Mouse (Mus musculus): ENCODE measurements around the gene Mgme1. TPM values are rescaled to one million over a fixed set of nuclear protein-coding genes. Genes with fewer than 3 reads are reported as not detected.

Gene Mgme1
- total RNA-seq, 2 experiments from 2014 or later: 3.2 to 4.2 TPM

DNA sequence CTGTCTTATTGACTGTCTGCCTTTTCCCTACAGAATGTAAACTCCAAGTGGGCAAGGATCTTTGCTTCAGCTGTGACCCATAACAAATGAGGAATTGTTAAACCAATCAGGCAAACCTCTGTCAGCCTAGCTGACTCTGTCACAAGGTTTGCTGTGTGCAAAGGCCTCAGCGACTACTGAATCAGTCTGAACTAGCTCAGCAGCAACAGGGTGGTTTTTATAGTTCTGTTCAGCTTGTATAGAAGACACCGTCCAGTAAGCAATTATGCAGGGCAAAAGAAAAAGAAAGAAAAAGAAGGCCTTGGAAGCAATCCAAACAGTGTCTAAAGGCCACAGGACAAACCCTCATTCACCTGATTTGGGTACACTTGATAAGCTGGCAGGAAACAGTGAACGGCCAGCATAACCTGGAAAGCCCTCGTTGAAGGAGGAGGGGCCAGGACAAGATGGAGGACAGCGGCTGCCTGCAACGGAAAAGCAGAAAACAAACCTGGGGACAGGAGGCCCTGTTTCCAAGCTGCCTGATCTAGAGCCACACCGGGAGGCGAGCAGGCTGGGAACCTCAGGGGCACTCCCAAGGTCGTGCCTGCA lies 24.8 kb downstream of the Mgme1 start:
- no peak for ATAC-seq (replicated peaks; ENCODE audit: low FRiP score, poor library complexity, severe bottlenecking)

DNA sequence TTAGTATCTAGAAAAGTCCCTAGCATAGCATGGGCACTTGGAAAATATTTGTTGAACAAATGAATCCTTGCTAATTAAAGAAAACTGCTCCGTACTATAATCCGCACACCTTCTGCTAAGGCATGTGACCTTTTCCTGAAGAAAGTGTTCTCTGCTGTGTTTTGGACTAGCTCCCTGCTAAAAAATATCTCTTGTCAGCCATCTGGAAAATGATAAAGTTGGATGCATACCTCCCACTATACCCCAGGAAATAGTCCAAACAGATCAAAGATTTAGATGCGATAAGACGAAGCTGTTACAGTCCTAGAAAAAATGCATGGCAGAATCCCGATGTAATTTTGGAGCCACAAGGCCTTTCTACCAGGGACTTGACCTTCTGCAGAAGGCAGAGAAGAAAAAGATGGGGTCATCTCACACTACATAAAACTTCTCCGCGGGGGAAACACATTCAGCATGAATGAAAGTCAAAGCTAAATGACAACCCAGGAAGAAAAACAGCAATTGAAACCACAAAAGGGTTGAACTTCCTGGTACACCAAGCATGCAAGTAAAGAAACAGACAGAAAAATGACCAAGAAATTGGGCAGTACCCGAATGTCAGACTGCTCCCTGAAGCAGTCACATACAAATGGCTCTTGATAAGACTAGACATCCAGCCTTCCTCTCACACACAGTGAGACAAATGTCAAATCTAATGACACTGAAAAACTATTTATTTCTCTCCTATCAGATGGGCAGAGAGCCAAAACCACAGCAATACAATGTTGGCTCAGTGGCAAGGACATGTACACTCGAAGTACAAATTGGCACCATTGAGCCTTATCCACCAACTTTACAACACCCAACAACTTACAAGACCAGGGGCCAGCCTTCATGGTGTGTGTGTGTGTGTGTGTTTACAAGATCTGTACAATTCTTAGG lies 29.5 kb downstream of the Mgme1 start:
- no peak for ATAC-seq (replicated peaks; ENCODE audit: low FRiP score, poor library complexity, severe bottlenecking)

DNA sequence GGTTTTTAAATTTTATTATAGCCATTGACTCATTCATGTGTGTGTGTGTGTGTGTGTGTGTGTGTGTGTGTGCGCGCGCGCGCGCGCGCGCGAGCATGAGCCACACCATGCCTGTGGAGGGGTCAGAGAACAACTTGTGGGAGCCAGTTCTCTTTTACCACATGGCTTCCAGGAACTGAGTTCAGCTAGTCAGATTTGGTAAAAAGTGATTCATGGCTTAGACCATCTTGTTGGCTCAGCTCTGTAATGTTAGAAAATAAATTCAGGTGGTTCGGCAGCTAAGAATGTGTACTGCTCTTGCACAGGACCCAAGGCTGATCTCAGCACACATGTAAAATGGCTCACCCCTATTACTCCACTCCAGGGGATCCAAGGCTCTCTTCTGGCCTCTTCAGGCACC lies 30.6 kb downstream of the Mgme1 start:
- no peak for ATAC-seq (replicated peaks; ENCODE audit: low FRiP score, poor library complexity, severe bottlenecking)

GRCm38 (mm10) chr2:144305721-144306294 lies 35.3 kb downstream of the Mgme1 start:
- no peak for ATAC-seq (replicated peaks; ENCODE audit: low FRiP score, poor library complexity, severe bottlenecking)

- ATAC-seq (replicated peaks; ENCODE audit: low FRiP score, poor library complexity, severe bottlenecking): no peak
Measured at GRCm38 (mm10) chr2:144308561-144308960, 38.1 kb downstream of the Mgme1 start.

DNA sequence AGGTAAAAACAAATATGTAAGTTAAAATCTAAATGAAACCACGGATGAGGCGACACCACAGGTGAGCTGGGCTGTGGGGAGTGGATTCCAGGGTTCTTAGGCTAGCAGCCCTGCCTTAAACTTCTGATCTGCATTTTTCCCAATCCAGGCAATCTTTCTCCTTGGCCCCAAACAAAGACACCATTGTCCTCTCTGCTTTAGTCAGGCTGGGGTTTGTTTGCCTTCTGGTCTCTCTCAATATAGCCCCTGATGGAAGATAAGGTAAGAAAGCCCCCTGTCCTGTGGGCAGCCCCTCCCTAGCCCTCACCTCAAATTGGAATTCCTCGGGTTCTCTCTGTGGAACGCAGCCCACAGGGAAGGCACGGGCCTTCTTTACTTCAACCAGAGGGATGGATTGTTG lies 39.8 kb downstream of the Mgme1 start:
- no peak for ATAC-seq (replicated peaks; ENCODE audit: low FRiP score, poor library complexity, severe bottlenecking)

DNA sequence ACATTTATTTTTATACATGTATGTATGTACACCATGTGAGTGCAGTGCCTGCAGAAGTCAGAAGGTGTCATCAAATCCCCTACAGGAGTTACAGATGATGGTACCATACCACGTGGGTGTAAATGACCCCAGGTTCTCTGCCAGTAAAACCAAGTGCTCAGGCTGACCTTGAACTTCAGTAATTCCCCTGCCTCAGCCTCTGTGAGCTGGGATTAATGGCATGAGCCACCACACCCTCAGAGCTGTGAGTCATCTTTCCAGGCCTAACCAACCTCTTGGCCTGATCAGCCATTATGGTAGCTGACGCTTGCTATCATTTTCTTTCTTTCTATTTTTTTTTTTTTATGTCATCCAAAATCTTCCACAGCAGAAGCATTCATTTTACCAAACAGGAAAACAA lies 40.9 kb downstream of the Mgme1 start:
- ATAC-seq (replicated peaks; ENCODE audit: low FRiP score, poor library complexity, severe bottlenecking): no peak

DNA sequence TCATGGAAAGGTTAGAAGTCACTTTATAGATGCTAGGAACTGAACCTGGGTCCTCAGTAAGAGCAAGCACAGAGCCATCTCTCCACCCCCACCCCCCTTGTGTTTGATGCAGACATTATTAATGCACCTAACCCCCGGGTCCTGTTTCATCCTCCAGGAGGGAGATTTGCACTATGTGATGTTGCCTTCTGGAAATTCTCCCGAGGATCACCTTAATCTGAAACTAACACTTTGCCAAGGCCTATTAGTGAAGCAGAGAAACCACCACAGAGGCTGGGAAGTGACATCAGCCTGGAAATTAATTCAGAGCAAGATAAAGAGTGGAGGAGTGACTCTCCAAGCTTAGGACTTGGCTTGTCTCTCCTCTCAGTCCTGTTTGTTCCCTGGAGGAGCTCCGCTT lies 53.8 kb downstream of the Mgme1 start:
- no peak for ATAC-seq (replicated peaks; ENCODE audit: low FRiP score, poor library complexity, severe bottlenecking)

- ATAC-seq (replicated peaks; ENCODE audit: low FRiP score, poor library complexity, severe bottlenecking): no peak
Measured at GRCm38 (mm10) chr2:144329451-144329850, 59.0 kb downstream of the Mgme1 start.

DNA sequence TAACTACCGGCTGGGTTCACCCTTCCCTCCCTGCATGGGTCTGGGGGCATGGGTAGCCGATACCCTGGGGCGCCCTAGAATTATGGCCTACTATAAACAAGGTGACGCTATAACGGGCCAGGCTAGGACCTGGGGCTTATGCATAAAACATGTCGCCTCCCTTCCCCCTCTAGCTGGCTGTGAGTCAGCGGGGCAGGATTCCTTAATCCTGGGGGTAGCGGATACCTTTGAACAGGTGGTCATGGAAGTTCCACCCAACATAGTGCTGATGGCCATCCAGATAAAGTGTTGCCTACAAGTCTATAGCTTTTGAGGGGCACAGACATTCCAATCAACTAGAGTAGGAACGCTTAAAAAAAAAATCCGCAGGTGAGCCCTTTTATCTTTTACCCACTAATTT lies 59.5 kb downstream of the Mgme1 start:
- no peak for ATAC-seq (replicated peaks; ENCODE audit: low FRiP score, poor library complexity, severe bottlenecking)

GRCm38 (mm10) chr2:144330352-144330959 lies 60.0 kb downstream of the Mgme1 start:
- ATAC-seq (replicated peaks; ENCODE audit: low FRiP score, poor library complexity, severe bottlenecking): no peak

Other genes starting within 250 kb of the Mgme1 start
- not detected in 2 replicates for gene Banf2, start 237.6 kb upstream of the Mgme1 start, total RNA-seq (2015; ENCODE audit: low replicate concordance)
- gene Banf2, start 237.6 kb upstream of the Mgme1 start, total RNA-seq (2017; ENCODE audit: low replicate concordance): not detected in 2 replicates
- 93.7 and 130 TPM in 2 replicates for gene Snx5, start 243 bp downstream of the Mgme1 start, total RNA-seq (2015; ENCODE audit: low replicate concordance)
- gene Snx5, start 243 bp downstream of the Mgme1 start, total RNA-seq (2017; ENCODE audit: low replicate concordance): 86.1 and 115 TPM in 2 replicates
- gene Ovol2, start 61.5 kb downstream of the Mgme1 start, total RNA-seq (2015; ENCODE audit: low replicate concordance): not detected in 2 replicates
- not detected in 2 replicates for gene Ovol2, start 61.5 kb downstream of the Mgme1 start, total RNA-seq (2017; ENCODE audit: low replicate concordance)
- gene Kat14, start 98.3 kb downstream of the Mgme1 start, total RNA-seq (2015; ENCODE audit: low replicate concordance): 10.5 and 16.6 TPM in 2 replicates
- gene Kat14, start 98.3 kb downstream of the Mgme1 start, total RNA-seq (2017; ENCODE audit: low replicate concordance): 11.7 and 23.0 TPM in 2 replicates
- gene Pet117, start 98.3 kb downstream of the Mgme1 start, total RNA-seq (2015; ENCODE audit: low replicate concordance): not detected in 2 replicates
- 12.1 TPM in 1 of 2 replicates, not detected in the other for gene Pet117, start 98.3 kb downstream of the Mgme1 start, total RNA-seq (2017; ENCODE audit: low replicate concordance)